Mouse (Mus musculus): ENCODE data around the gene Vps53. TPM values are rescaled to one million over a fixed set of nuclear protein-coding genes. Genes with fewer than 3 reads are reported as not detected.

Vps53 gene
- polyA plus RNA-seq, 1 experiment from 2014 or later, result 45.5 TPM

DNA sequence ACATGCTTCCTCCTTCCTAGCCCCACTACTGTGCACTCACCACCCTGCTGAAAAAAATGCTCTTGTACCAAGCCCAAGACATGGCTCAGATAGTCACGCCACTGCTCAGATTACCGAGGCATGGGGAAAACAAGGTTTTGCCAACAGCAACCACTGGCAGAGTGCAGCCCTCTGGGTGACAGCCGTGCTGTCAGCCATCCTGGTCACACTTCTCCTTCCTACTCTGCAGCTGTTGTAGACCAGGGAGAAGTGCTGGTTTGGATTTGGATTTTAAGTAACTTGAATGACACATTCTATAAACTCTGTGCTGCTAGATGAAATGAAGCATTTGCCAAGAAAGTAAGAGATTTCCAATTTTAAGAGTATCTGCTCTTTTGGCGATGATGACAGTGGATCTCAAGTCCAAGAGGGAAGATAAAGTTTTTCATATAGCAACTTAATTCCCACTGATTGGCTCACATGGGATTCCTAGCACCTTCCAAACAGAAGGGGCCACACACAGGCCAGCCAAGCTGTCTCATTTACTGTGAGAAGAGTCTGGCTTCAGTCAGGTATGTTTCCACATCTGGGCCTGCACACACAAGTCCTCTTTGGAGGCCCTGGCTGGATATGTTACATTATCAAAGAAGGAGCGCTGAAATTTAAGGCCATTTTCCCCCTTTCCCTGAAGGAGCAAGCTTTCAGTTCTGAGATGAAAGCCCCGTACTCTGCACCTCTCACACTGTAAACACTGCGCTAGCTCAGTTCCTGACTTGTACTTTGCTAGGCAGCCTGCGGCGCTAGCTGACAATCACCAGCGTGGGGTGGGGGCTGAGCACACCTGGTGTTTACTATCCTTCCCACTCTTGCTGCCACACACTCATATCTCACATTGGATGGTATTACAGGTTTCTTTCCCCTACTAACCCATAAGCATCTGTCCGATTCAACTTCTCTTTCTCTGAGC is 72.6 kb downstream of the Vps53 start:
- H3K27ac ChIP-seq, result no peak overlapping the region
- peaks cover 17% of the 10 kb centered on the region; the same call in 1 of the 2 replicates for H3K36me3 ChIP-seq (ENCODE audit: inconsistent target)
- H3K4me3 ChIP-seq (ENCODE audit: inconsistent target), result no peak overlapping the region
- H3K79me2 ChIP-seq (ENCODE audit: inconsistent target), result no peaks in the 10 kb centered on the region
- 90% methylated on average over 11 of the region's 11 CpGs for WGBS (ENCODE audit: missing documents)

DNA sequence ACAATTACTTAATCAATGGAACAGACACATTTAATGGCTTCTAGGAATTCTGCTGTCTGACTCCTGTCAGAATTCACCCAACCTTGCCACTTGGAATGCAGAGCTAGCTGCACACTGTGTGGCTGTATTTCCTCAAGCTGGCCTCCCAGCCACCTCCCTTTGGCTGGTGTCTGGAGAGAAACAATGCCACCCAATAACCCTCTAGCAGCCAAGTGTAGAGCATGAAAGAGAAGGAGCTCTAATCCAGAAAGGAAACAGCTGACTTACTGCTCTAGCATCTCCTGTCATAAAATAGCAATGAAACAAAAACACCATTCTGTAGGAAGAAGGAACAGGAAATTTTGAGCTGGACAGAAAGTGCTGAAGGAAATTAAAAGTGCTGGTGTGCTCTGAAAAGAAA is 78.3 kb downstream of the Vps53 start:
- Histone ChIP-seq H3K36me3 (ENCODE audit: inconsistent target) (peaks cover 19% of the 10 kb centered on the region; the same call in 1 of the 2 replicates), H3K79me2 (ENCODE audit: inconsistent target) (no peaks in the 10 kb centered on the region), H3K27ac (0 out of 2 replicates have a peak overlapping the region, but pooled peaks have one; percentile 1), H3K4me3 (ENCODE audit: inconsistent target) (no peak overlapping the region)

DNA sequence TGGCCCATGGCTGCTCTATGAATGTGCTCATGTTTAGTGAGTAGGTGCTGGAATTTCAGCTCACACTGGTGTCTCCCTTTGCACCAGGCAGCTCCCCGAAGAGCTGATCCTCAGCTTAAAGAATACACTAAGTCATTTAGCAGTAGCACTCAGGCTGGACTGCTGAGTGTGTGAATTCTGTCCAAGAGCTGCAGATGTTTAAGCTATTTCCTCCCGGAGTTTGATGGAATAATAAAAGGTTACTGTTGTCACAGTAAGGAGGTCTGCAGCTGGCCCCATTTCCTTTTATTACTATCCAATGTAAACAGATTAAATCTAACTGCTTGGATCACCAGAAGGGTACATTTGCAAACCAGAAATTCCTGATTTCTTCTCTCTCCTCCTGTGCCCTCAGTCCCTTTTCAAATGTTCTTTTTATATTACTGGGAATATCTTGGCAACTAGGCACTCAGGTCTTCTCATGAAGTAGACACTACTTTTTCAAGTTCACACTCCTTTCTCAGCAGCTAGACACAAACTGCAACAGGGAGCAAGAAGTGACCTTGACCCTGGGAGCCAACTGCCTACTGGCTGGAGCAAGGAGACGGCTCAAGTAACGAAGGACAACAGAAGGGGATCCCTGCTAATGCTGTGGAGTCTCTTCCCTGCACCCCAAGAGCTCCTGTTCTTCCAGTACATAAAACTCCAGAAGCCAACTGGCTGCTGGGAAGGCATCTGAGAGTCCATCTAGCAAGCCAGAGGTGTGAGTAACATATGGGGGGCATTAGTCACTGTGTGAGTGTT is 80.1 kb downstream of the Vps53 start:
- no peak overlapping the region for H3K27ac ChIP-seq
- peaks cover 19% of the 10 kb centered on the region; the same call in 1 of the 2 replicates for H3K36me3 ChIP-seq (ENCODE audit: inconsistent target)
- no peaks in the 10 kb centered on the region for H3K79me2 ChIP-seq (ENCODE audit: inconsistent target)
- WGBS (ENCODE audit: missing documents), result 95% methylated on average over 4 of the region's 4 CpGs
- no peak overlapping the region for H3K4me3 ChIP-seq (ENCODE audit: inconsistent target)

DNA sequence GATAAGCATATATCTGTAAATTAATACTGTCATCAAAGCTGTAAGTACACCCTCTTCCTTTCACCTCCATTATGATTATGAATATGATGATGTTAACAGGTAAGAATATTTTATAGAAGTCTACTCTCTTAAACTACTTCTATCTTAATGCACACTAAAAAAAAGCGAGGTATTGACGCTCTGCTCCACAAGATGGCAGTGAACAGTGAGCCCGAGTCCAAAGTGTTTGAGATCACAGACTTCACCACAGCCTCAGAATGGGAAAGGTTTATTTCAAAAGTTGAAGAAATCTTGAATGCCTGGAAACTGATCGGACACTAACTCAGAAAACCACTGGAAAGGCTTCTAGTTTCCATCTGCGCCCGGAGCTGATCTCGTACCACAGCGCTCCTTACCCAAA is 85.8 kb downstream of the Vps53 start:
- WGBS (ENCODE audit: missing documents), result 95% methylated on average over 8 of the region's 8 CpGs
- Histone ChIP-seq H3K36me3 (ENCODE audit: inconsistent target) (peaks cover 8% of the 10 kb centered on the region; the same call in 1 of the 2 replicates), H3K27ac (no peak overlapping the region), H3K79me2 (ENCODE audit: inconsistent target) (no peaks in the 10 kb centered on the region), H3K4me3 (ENCODE audit: inconsistent target) (no peak overlapping the region)

DNA sequence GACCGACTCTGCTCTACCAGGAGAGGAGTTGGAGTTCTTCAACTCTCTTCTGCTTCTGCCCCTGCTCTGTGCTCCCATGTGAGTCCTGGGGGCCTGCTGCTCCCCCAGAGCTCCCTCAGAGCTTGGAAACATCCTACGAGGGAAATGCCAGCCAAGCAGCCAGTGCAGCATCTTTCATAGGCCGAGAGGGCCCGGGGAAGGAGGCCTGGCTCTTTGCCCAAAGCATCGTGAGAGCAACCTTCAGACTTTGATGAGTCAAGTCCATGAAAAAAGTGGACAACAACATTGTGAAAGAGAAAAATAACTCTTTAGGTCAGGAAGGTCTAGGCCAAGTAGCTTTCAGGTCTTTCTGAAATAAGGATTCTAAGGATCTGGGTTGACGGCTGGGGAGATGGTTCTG is 89.7 kb downstream of the Vps53 start:
- H3K4me3 ChIP-seq (ENCODE audit: inconsistent target), result no peak overlapping the region
- H3K27ac ChIP-seq, result no peak overlapping the region
- 94% methylated on average over 6 of the region's 6 CpGs for WGBS (ENCODE audit: missing documents)
- peaks cover 8% of the 10 kb centered on the region; the same call in 1 of the 2 replicates for H3K36me3 ChIP-seq (ENCODE audit: inconsistent target)
- no peaks in the 10 kb centered on the region for H3K79me2 ChIP-seq (ENCODE audit: inconsistent target)

DNA sequence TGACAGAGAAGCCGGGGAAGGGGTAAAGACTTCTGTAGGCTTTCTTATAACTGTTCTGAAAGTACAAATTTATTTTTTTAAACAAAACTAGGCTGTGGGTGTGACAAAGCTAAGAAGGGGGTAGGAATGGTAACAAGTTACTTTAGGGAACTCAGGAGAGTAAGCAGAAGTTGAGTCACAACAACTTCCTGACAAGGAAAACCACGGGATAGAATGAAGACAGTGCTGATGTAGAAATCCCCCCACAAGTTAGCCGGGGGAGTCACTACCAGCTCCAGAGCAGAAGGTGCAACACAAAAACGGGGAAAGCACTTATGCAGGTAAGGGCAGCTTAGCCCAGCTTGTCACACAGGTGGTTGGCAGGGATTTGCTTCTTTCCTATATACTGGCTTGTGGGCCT is 90.9 kb downstream of the Vps53 start:
- H3K4me3 ChIP-seq (ENCODE audit: inconsistent target), result no peak overlapping the region
- H3K79me2 ChIP-seq (ENCODE audit: inconsistent target), result no peaks in the 10 kb centered on the region
- H3K27ac ChIP-seq, result peak overlapping the region; percentile 61
- peaks cover 8% of the 10 kb centered on the region; the same call in 1 of the 2 replicates for H3K36me3 ChIP-seq (ENCODE audit: inconsistent target)
- 14% methylated on average over 4 of the region's 4 CpGs for WGBS (ENCODE audit: missing documents)

DNA sequence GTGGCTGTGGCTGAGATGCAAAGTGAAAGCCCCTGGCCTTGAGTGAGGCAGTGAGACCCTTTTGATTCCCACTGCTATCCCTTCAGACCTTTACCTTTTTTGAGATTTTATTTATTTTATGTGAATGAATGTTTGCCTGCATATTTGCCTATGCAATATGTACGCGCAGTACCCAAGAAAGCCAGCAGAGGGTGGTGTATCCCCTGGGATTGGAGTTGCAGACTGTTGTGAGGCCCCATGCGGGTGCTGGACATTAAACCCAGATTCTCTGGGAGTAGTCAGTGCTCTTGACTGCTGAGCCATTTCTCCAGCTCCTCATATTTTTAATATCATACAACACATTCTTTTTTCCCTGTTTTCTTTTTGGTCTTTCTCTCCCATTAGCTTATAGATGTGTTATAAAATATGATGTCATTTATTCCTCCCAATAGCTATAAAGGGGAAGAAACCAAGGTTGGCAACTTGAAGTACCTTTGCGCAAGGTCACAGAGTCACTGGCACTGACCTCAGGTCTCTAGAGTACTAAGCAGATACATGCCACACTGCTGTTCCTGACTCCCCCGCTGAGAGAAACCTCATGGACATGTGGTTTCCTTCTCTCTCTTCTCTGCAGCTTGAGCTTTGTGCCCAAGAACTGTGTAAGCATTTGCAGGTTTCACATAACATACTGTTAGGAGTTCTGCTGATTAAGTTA is 93.4 kb downstream of the Vps53 start:
- 83% methylated on average over 5 of the region's 5 CpGs for WGBS (ENCODE audit: missing documents)
- no peaks in the 10 kb centered on the region for H3K79me2 ChIP-seq (ENCODE audit: inconsistent target)
- H3K27ac ChIP-seq, result peak overlapping the region; percentile 52
- no peak overlapping the region for H3K4me3 ChIP-seq (ENCODE audit: inconsistent target)
- peaks cover 14% of the 10 kb centered on the region; the same call in 1 of the 2 replicates for H3K36me3 ChIP-seq (ENCODE audit: inconsistent target)

DNA sequence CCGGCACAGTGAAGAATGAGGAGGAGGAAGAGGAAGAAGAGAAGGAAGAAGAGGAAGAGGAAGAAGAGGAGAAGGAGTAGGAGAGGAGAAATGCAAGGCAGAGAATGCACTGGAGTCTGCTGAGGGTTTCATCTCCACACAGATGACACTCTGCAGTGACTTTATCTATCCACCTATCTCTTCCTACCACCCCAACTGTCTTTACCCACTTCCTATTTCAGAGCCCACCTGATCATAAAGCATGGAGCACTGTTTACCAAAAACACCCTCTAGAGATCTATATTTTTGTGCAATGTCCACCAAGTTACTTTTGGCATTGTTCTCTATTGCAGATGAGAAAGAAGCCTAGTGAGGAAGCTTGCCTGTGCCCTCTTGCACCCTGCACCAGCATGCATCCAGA is 94.5 kb downstream of the Vps53 start:
- Histone ChIP-seq H3K79me2 (ENCODE audit: inconsistent target) (no peaks in the 10 kb centered on the region), H3K27ac (no peak overlapping the region), H3K36me3 (ENCODE audit: inconsistent target) (peaks cover 25% of the 10 kb centered on the region), H3K4me3 (ENCODE audit: inconsistent target) (no peak overlapping the region)
- 75% methylated on average over 1 of the region's 1 CpGs for WGBS (ENCODE audit: missing documents)

DNA sequence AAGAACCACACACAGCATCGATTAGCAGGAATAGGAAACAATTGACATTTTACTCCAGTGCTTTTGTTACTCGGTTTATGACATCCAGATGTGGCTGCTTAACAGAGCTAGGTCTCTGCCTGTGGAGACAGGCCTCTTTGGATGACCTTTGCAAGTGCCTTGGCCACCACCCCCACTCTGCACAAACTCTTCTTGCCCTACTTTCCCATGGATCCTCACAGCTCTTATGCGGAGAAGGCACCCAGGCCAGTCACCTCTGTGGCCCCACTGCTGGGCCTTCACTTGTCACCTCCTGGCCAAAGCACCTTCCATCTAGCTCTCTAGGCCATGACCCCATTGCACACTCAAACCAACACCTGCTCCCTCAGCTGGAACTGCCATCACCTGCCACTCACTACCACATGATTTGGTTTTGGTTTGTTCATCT is 95.5 kb downstream of the Vps53 start:
- Histone ChIP-seq H3K79me2 (ENCODE audit: inconsistent target) (no peaks in the 10 kb centered on the region), H3K27ac (no peak overlapping the region), H3K36me3 (ENCODE audit: inconsistent target) (peaks cover 35% of the 10 kb centered on the region), H3K4me3 (ENCODE audit: inconsistent target) (no peak overlapping the region)
- WGBS (ENCODE audit: missing documents), result 89% methylated on average over 3 of the region's 3 CpGs

DNA sequence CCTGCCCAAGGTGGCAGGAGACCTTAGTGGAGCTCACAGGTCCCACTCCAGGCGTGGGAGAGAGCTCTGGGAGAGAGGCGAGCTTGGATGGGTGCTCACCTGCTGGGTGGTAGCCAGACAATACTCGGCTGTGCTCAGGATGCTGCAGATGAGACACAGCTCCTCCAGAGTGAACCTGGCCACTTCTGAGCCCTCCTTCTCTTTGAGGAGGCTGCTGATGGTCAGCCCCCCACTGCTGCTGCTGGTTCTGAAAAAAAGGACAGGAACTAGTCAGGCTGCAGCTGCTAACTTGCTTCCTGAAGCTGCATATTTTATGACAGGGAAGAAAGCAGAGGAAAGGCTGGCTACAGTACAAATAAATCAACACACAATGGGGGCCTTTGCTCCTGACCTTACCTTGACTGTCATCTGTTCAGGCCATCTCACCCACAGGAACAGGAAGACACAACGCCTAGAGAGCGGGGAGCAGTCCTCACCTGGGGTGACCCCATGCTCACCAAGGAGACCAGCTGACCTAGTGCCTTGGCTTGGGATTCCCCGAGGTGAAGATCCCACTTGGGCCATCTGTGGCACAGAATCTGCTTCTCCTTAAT is 98.3 kb downstream of the Vps53 start:
- Histone ChIP-seq H3K36me3 (ENCODE audit: inconsistent target) (peaks cover 46% of the 10 kb centered on the region), H3K79me2 (ENCODE audit: inconsistent target) (no peaks in the 10 kb centered on the region), H3K4me3 (ENCODE audit: inconsistent target) (no peak overlapping the region), H3K27ac (no peak overlapping the region)
- 86% methylated on average over 6 of the region's 6 CpGs for WGBS (ENCODE audit: missing documents)

DNA sequence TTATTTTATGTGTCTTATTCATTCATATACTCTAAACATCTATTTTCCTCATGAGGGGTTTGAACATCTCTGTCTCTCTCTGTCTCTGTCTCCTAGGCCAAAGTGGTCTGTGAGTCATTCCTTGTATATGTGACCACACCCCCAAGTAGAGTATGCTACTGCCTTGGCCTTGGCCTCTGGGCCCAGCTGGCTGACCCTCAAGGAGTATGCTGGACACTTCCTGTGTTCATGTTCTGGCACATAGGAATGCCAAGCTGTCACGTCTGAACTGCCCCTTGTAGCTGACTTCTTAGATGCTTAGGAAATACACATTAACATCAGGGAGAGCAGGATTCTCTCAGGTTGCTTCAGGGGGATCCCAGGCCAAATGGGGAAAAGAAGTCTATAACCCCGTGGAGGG is 99.2 kb downstream of the Vps53 start:
- Histone ChIP-seq H3K4me3 (ENCODE audit: inconsistent target) (no peak overlapping the region), H3K36me3 (ENCODE audit: inconsistent target) (peaks cover 54% of the 10 kb centered on the region)
- WGBS (ENCODE audit: missing documents), result 93% methylated on average over 2 of the region's 2 CpGs

DNA sequence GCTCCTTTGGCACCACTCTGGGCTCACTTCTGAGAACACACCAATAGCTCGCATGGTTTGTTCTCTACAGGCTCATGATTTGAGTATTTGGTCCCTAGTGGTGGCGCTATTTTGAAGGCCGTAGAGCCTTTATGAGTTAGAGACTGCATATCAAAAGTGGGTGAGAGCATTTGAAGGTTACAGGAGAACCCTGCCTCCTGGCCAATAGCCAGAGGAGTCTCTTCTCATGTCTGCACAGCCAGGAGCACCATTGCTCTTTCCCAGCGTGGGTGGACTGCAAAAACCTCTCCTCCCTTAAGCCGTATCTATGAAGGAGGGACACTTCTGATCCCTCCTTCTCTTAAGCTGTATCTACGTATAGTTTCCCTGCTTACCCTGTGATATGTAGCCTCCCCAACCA is 102.1 kb downstream of the Vps53 start:
- 96% methylated on average over 6 of the region's 6 CpGs for WGBS (ENCODE audit: missing documents)
- Histone ChIP-seq H3K79me2 (ENCODE audit: inconsistent target) (no peaks in the 10 kb centered on the region), H3K4me3 (ENCODE audit: inconsistent target) (no peak overlapping the region), H3K27ac (no peak overlapping the region), H3K36me3 (ENCODE audit: inconsistent target) (peaks cover 61% of the 10 kb centered on the region)

More for the DNA sequence above, 99.2 kb downstream of the Vps53 start:
- H3K79me2 ChIP-seq (ENCODE audit: inconsistent target), result no peaks in the 10 kb centered on the region
- no peak overlapping the region for H3K27ac ChIP-seq

DNA sequence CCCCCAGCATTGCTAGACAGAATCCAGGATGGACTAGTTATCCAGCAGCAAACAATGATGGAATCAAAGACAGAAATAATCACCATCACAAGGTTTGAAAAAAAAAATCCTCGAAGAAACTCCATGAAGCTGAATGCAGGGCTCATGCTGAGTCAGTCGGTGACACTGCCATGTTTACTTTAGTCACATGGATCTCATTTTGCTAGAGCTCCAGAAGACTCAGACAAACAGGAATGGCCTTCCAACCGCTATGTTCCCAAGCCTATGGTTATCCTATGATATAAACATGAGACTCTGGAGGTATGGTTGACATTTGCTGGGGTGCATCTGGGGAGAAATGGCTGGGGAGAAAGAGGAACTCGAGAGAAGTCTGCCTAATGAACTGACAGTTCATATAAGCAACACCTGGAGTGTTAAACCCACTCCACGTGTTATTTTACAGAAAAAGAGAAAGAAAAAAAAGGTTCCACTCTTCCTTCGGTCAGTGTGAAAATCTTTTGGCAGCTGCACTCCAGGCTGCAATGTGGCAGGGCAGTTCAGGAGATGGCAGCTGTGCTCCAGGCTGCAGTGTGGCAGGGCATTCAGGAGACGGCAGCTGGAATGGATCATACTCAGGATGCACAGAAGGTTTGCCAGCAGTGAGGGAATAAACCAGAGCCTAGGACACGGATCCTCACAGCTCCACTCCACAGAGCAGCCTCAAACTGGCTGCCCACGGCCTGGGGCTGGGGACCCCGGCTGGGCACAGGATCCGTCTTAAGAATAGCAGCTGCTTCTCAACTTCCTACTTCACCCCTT is 105.0 kb downstream of the Vps53 start:
- Histone ChIP-seq H3K79me2 (ENCODE audit: inconsistent target) (no peaks in the 10 kb centered on the region), H3K4me3 (ENCODE audit: inconsistent target) (no peak overlapping the region), H3K27ac (no peak overlapping the region), H3K36me3 (ENCODE audit: inconsistent target) (peaks cover 50% of the 10 kb centered on the region)
- 85% methylated on average over 11 of the region's 11 CpGs for WGBS (ENCODE audit: missing documents)
